Mouse (Mus musculus) forebrain, embryonic 11.5 days (tissue): ENCODE data around the gene Vps52. TPM values are rescaled to one million over a fixed set of nuclear protein-coding genes. Genes with fewer than 3 reads are reported as not detected.

Experiments
- ATAC-seq: fragments of 200-750 bp; cut with Nextera tagmentation; replicated peaks from 2 replicates; pipeline ENCODE4 v1.8.0; 2017; ENCODE audit warnings: moderate TSS enrichment; ENCODE audit not compliant: low FRiP score
- DNase-seq: peaks from one replicate; pipeline ENCODE4 v3.0.0-alpha.2; 2017; ENCODE audit warnings: low spot score
- H3K27ac ChIP-seq: fragments of 300-500 bp; sonication (generic); 2 replicates; pipeline ENCODE4 v1.5.1; 2014; ENCODE audit warnings: low read depth, low read length
- H3K27me3 ChIP-seq: fragments of 300-500 bp; sonication (generic); 2 replicates; pipeline ENCODE4 v1.6.1; 2014; ENCODE audit warnings: mild to moderate bottlenecking, low read length, mixed read lengths; ENCODE audit not compliant: control insufficient read depth, insufficient read depth
- H3K36me3 ChIP-seq: fragments of 300-500 bp; sonication (generic); 2 replicates; pipeline ENCODE4 v1.6.1; 2014; ENCODE audit warnings: mild to moderate bottlenecking, low read length, moderate library complexity, mixed read lengths; ENCODE audit not compliant: control insufficient read depth, insufficient read depth
- H3K4me1 ChIP-seq: fragments of 300-500 bp; sonication (generic); replicated peaks from 2 replicates; pipeline ENCODE4 v1.6.1; 2014; ENCODE audit warnings: low read length, mixed read lengths; ENCODE audit not compliant: control insufficient read depth, insufficient read depth
- H3K4me2 ChIP-seq: fragments of 300-500 bp; sonication (generic); 2 replicates; pipeline ENCODE4 v1.6.1; 2014; ENCODE audit warnings: low read depth, mild to moderate bottlenecking, low read length, moderate library complexity, mixed read lengths; ENCODE audit not compliant: severe bottlenecking
- H3K4me3 ChIP-seq: fragments of 300-500 bp; sonication (generic); 2 replicates; pipeline ENCODE4 v1.5.1; 2014; ENCODE audit warnings: low read depth, low read length
- H3K9ac ChIP-seq: fragments of 300-500 bp; sonication (generic); 2 replicates; pipeline ENCODE4 v1.6.1; 2014; ENCODE audit warnings: low read length
- H3K9me3 ChIP-seq: fragments of 300-500 bp; sonication (generic); 2 replicates; pipeline ENCODE4 v1.6.1; 2016; ENCODE audit warnings: low read length, mixed read lengths; ENCODE audit not compliant: control insufficient read depth
- WGBS: fragments of 180-500 bp; shearing (Covaris S2); extraction: QIAGEN DNeasy Blood & Tissue Kit; methylation state at CpG from one replicate; pipeline ENCODE4 v1.1.7; 2014; 5-methylcytosine and 5-hydroxymethylcytosine counted together
- polyA plus RNA-seq: library from polyadenylated mRNA; unstranded; fragments of >200 nt; fragmentation: Nextera tagmentation; extraction: Ambion mirVana; gene quantifications from 2 replicates; pipeline ENCODE4 v1.2.1, GENCODE M21; 2014

The Vps52 gene
- polyA plus RNA-seq, 1 experiment from 2014 or later = 46.8 TPM

DNA sequence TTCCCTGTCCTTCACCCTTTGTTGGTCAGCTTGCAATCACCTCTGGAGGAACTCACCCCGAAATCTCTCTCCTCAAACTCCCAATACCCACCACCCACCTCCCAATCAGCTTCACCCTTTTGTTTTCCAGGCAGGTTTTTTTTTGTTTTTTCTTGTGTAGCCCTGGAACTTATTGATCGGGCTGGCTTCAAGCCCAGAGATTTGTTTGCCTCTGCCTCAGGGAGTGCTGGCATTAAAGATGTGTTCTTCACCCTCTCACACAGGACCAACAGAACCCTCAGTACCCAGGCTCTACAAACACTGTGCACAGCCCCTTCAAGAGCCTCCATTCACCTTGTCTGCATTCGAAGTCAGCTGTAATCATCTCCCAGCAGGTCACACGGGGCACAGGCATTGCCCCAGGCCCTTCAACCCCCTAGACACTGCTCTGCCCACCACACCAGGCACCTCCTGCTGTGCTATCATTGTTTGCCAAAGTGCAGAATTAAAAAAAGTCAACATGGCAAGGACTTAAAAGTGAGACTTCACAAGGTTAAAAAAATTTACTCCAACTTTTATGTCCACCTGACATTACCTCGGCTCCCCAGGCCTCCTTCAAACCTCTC lies 1.5 kb upstream of the Vps52 start:
- H3K9me3 ChIP-seq = no peaks in the 10 kb centered on the region
- 36% methylated on average over 5 of the region's 5 CpGs for WGBS
- H3K27ac ChIP-seq = peak overlapping the region; percentile 90
- DNase-seq (no peak), ATAC-seq (no peak)
- peaks cover 10% of the 10 kb centered on the region for H3K36me3 ChIP-seq
- H3K4me2 ChIP-seq = peak overlapping the region; percentile 92
- H3K4me1 ChIP-seq = peaks cover 39% of the 10 kb centered on the region
- peak overlapping the region; percentile 98 for H3K4me3 ChIP-seq
- H3K27me3 ChIP-seq = no peaks in the 10 kb centered on the region
- peak overlapping the region; percentile 94 for H3K9ac ChIP-seq

DNA sequence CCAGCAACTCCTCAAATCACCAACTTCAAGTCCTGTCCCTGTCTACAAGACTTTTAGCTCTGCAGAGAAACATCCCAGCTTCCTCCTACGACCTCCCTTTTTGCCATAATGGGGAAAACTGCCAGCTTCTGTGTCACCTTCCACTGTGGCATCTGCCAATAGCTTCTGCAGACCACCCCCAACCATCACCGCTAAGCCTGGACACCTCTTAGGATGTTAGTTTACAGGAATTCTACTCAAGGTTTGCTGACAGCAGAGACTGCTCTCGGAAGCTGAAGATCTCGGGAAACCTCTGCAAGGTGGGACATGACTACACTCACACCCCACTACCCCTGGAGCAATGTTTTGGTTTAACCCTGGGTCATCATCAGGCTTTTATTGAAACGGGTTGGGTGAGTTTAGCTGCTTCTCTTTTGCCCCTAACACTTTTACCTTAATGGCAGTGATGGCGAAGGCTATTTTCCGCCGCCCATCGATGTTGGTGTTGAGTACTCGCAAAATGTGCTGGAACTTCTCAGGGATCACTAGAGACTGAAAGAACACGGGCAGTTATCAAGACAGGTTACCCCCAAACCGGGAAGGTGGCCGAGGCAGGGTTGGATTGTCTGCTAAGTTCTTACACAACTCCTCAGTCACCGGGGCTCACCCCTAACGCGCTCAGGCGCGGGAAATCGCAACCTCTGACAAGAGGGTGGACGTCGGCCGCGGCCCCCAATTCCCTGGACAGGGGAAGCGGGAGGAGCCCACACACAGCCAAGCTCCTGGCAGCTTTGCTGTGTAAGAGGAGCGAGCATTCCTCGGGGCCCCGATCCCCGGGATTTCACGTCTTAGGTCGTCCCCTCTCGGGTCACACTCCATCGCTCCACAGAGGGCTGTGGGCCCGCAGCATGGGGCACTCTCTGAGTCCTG lies 712 bp upstream of the Vps52 start:
- Histone ChIP-seq H3K36me3 (peaks cover 10% of the 10 kb centered on the region), H3K4me3 (peak overlapping the region; percentile 98), H3K4me2 (peak overlapping the region; percentile 92), H3K9me3 (no peaks in the 10 kb centered on the region), H3K27me3 (no peaks in the 10 kb centered on the region), H3K9ac (peak overlapping the region; percentile 94), H3K4me1 (peaks cover 39% of the 10 kb centered on the region), H3K27ac (peak overlapping the region; percentile 90)
- under 1% methylated on average over 33 of the region's 33 CpGs for WGBS
- ATAC-seq (no peak; the same call in none of the 2 replicates), DNase-seq (no peak)

DNA sequence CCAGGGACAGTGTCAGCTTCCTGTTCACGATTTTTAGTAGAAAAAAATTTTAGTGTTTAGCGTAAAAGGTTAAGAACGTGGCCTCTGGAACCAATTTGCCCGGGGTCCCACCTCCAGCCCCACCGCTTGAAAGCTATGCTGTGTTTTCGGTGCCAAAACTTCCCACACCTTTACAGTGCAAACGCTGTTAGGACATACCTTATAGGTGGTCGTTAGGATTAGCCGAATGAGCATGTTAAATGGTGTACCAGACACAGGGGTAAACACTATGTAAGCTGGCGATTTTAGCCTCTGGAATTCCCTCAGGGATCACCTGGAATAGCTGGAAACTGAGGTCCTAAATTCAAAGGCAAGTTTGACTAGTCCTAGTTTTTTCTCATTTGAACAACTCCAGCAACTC lies 724 bp downstream of the Vps52 start:
- DNase-seq (no peak), ATAC-seq (no peak)
- H3K36me3 ChIP-seq = peaks cover 10% of the 10 kb centered on the region
- peak overlapping the region; percentile 92 for H3K4me2 ChIP-seq
- H3K9ac ChIP-seq = peak overlapping the region; percentile 78
- no peak overlapping the region for H3K27ac ChIP-seq
- H3K27me3 ChIP-seq = no peaks in the 10 kb centered on the region
- H3K4me1 ChIP-seq = peaks cover 33% of the 10 kb centered on the region
- H3K9me3 ChIP-seq = no peaks in the 10 kb centered on the region
- H3K4me3 ChIP-seq = peak overlapping the region; percentile 98
- WGBS = 9% methylated on average over 10 of the region's 10 CpGs

DNA sequence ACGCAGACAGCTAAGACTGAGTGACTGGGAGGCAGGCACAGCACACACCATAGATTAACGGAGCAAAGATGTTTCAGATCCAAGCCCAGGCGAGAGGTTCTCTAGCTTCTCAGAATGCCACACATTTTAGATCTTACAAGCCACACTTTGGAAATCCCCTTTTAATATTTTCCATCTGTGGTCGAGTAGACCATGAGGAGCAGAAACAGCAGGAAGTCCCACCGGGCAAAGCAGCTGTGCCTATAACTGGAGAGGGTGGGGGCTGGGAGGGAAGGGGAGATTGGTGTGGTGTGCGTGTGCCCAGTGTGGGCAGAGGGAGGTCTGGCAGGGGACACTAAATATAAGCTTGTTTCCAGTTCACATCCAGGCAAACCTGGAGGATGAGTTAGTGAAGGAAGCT lies 1.9 kb downstream of the Vps52 start:
- H3K36me3 ChIP-seq = peaks cover 10% of the 10 kb centered on the region
- H3K4me2 ChIP-seq = no peak overlapping the region
- no peak overlapping the region for H3K9ac ChIP-seq
- H3K27me3 ChIP-seq = no peaks in the 10 kb centered on the region
- ATAC-seq = no peak
- peaks cover 25% of the 10 kb centered on the region for H3K4me1 ChIP-seq
- H3K27ac ChIP-seq = no peak overlapping the region
- no peaks in the 10 kb centered on the region for H3K9me3 ChIP-seq
- 88% methylated on average over 6 of the region's 6 CpGs for WGBS
- H3K4me3 ChIP-seq = no peak overlapping the region
- DNase-seq = no peak

DNA sequence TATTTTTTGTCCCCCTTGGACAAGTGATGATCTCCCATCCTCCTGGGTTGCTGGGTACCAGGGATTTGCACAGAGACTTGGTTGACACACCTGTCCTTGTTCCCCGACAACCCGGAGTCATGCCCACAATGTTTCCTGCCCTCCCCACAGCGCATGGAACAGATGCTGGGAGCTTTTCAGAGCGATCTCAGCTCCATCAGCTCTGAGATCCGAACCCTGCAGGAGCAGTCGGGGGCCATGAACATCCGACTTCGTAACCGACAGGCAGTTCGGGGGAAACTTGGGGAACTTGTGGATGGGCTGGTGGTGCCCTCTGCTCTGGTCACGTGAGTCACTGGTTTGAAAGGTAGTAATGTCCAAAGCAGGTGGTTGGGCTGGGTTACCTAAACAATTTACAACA lies 2.8 kb downstream of the Vps52 start:
- Histone ChIP-seq H3K36me3 (peaks cover 8% of the 10 kb centered on the region; the same call in 1 of the 2 replicates), H3K27me3 (no peaks in the 10 kb centered on the region), H3K4me3 (no peak overlapping the region), H3K9me3 (no peaks in the 10 kb centered on the region), H3K4me2 (no peak overlapping the region), H3K9ac (no peak overlapping the region), H3K27ac (no peak overlapping the region), H3K4me1 (peaks cover 16% of the 10 kb centered on the region)
- WGBS = 96% methylated on average over 11 of the region's 11 CpGs
- no peak for ATAC-seq
- no peak for DNase-seq

DNA sequence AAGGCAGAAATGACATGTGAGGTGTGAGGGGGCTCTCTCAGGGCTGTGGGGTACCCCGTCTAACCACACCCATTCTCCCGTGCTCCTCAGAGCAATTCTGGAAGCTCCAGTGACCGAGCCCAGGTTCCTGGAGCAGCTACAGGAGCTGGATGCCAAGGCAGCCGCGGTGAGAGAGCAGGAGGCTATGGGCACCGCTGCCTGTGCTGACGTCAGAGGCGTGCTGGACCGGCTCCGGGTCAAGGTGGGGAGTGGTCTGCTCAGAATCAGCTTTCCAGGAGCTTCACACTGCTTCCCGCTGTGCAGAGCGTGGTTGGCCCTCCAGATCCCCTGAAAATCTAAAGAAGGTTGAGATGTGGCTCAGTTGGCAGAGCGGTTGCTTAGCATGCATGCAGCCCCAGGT lies 3.5 kb downstream of the Vps52 start:
- no peak for ATAC-seq
- no peak overlapping the region for H3K4me3 ChIP-seq
- no peak overlapping the region for H3K4me2 ChIP-seq
- WGBS = 91% methylated on average over 13 of the region's 13 CpGs
- DNase-seq = no peak
- H3K36me3 ChIP-seq = peaks cover 4% of the 10 kb centered on the region; the same call in 1 of the 2 replicates
- no peak overlapping the region for H3K9ac ChIP-seq
- no peaks in the 10 kb centered on the region for H3K9me3 ChIP-seq
- no peaks in the 10 kb centered on the region for H3K27me3 ChIP-seq
- no peak overlapping the region for H3K27ac ChIP-seq
- H3K4me1 ChIP-seq = peaks cover 12% of the 10 kb centered on the region

DNA sequence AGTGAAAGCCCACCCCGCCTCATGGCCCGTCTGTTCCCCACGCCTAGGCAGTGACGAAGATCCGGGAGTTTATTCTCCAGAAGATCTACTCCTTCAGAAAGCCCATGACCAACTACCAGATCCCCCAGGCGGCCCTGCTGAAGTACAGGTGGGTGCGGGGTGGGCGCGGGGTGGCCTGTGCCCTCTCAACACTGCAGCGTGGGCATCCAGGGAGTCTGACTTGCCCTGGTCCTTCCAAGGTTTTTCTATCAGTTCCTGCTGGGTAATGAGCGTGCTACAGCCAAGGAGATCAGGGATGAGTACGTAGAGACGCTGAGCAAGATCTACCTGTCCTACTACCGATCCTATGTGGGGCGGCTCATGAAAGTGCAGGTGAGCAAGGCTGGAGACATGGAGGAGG lies 4.3 kb downstream of the Vps52 start:
- peaks cover 4% of the 10 kb centered on the region; the same call in 1 of the 2 replicates for H3K36me3 ChIP-seq
- WGBS = 92% methylated on average over 15 of the region's 15 CpGs
- no peak for ATAC-seq
- no peaks in the 10 kb centered on the region for H3K9me3 ChIP-seq
- no peaks in the 10 kb centered on the region for H3K27me3 ChIP-seq
- H3K27ac ChIP-seq = no peak overlapping the region
- no peak overlapping the region for H3K9ac ChIP-seq
- no peak overlapping the region for H3K4me3 ChIP-seq
- peaks cover 5% of the 10 kb centered on the region; the same call in 1 of the 2 replicates for H3K4me1 ChIP-seq
- DNase-seq = no peak
- H3K4me2 ChIP-seq = no peak overlapping the region

DNA sequence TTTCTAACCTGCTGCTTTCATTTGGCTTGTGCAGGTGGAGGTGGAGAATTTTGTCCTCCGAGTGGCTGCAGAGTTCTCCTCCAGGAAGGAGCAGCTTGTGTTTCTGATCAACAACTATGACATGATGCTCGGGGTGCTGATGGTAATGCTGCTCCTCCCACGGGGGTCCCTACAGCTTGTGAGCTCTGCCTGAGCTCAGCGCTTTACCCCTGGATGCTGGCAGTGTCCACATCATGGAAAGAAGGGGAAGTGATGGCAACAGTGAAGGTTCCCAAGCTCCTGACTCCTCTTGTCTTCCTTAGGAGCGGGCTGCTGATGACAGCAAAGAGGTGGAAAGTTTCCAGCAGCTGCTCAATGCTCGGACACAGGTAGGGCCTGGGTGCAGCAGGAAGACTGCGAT lies 7.3 kb downstream of the Vps52 start:
- H3K27ac ChIP-seq = no peak overlapping the region
- H3K9ac ChIP-seq = no peak overlapping the region
- no peak overlapping the region for H3K4me2 ChIP-seq
- H3K36me3 ChIP-seq = peaks cover 4% of the 10 kb centered on the region; the same call in 1 of the 2 replicates
- WGBS = 95% methylated on average over 7 of the region's 7 CpGs
- H3K4me1 ChIP-seq = no peaks in the 10 kb centered on the region
- H3K9me3 ChIP-seq = no peaks in the 10 kb centered on the region
- H3K27me3 ChIP-seq = no peaks in the 10 kb centered on the region
- no peak overlapping the region for H3K4me3 ChIP-seq
- ATAC-seq (no peak), DNase-seq (no peak)
